Mouse (Mus musculus): ENCODE measurements around the gene Ankrd6.

GRCm38 (mm10) chr4:32928692-32929448 lies 21.8 kb downstream of the Ankrd6 start:
- TF ChIP-seq CTCF (conservative IDR thresholded peaks at IDR 0.05 in 1 of 2, IDR thresholded peaks at IDR 0.05 in 1 of 2; ENCODE audit: low read depth in 2 of 2, low read length in 2 of 2) (no peak), GABPA (IDR thresholded peaks at IDR 0.05; ENCODE audit: insufficient replicate concordance, low read depth, low read length) (no peak), EP300 (IDR thresholded peaks at IDR 0.05; ENCODE audit: low read length) (no peak)
